ENCODE assay signal across 8 mouse cellular contexts in genomic region chr15:81845724-81846123, GRCm38 (mm10). TPM values are rescaled to one million over a fixed set of nuclear protein-coding genes. Genes with fewer than 3 reads are reported as not detected.
A peak's percentile ranks its signal among the peaks of the same experiment; 100 is the strongest.
DNase-seq lines count a peak whose midpoint lies in the region; ATAC-seq and TF ChIP-seq lines count a peak whose summit lies in the region.

No protein-coding gene starts in this region.

- no peak overlapping the region for H3K4me2 ChIP-seq in forebrain, embryonic 13.5 days

- peak; percentile 15; the same call in 1 of the 2 replicates for ATAC-seq in G1E (ENCODE audit: extremely low read depth, insufficient number of reproducible peaks, low FRiP score, poor library complexity, severe bottlenecking)
- ATAC-seq in forebrain, embryonic 13.5 days: no peak

- DNase-seq in 416B (ENCODE audit: low read depth) (peak; percentile 82), G1E (ENCODE audit: low spot score) (no peak)
- DNase-seq in heart, adult 8-10 months (ENCODE audit: low spot score): peak; percentile 75
- peak; percentile 80 to 92 for DNase-seq in kidney, postnatal 36 days
- DNase-seq in urinary bladder, postnatal 36 days (ENCODE audit: low spot score in 2 of 2): peak; percentile 56 to 78
- no peak for DNase-seq in midbrain, embryonic 10.5 days (ENCODE audit: low spot score)
- no peak for DNase-seq in layer of hippocampus, adult 8-10 months (ENCODE audit: low spot score in 2 of 2)

- WGBS in midbrain, embryonic 10.5 days: 43% methylated on average over 4 of the region's 4 CpGs
- 41% methylated on average over 4 of the region's 4 CpGs for WGBS in forebrain, embryonic 13.5 days

- H3K4me1 ChIP-seq in G1E (ENCODE audit: insufficient read depth, low read depth, low read length): peaks cover 25% of the 10 kb centered on the region
- 0 out of 2 replicates have a peak, but pooled peaks cover 7% of the 10 kb centered on the region for H3K4me1 ChIP-seq in midbrain, embryonic 10.5 days
- H3K4me1 ChIP-seq in forebrain, embryonic 13.5 days: no peaks in the 10 kb centered on the region

- TF ChIP-seq CTCF in G1E (IDR thresholded peaks at IDR 0.05; ENCODE audit: low read depth, low read length): no peak

- H3K27me3 ChIP-seq in G1E (ENCODE audit: insufficient read depth, low read length): peaks cover 13% of the 10 kb centered on the region
- no peaks in the 10 kb centered on the region for H3K27me3 ChIP-seq in midbrain, embryonic 10.5 days (ENCODE audit: low read depth, poor library complexity, severe bottlenecking)
- no peaks in the 10 kb centered on the region for H3K27me3 ChIP-seq in forebrain, embryonic 13.5 days

- H3K9me3 ChIP-seq in G1E (replicated peaks): no peaks in the 10 kb centered on the region
- no peaks in the 10 kb centered on the region for H3K9me3 ChIP-seq in midbrain, embryonic 10.5 days (replicated peaks)
- H3K9me3 ChIP-seq in forebrain, embryonic 13.5 days (replicated peaks): no peaks in the 10 kb centered on the region

- H3K36me3 ChIP-seq in G1E (replicated peaks): peaks cover 48% of the 10 kb centered on the region
- peaks cover 36% of the 10 kb centered on the region for H3K36me3 ChIP-seq in midbrain, embryonic 10.5 days
- H3K36me3 ChIP-seq in forebrain, embryonic 13.5 days (ENCODE audit: poor library complexity, severe bottlenecking): peaks cover 37% of the 10 kb centered on the region

- no peak overlapping the region for H3K27ac ChIP-seq in midbrain, embryonic 10.5 days (replicated peaks)
- H3K27ac ChIP-seq in forebrain, embryonic 13.5 days: no peak overlapping the region

- H3K9ac ChIP-seq in forebrain, embryonic 13.5 days: no peak overlapping the region

- no peak overlapping the region for H3K4me3 ChIP-seq in G1E (ENCODE audit: low read depth, low read length)
- H3K4me3 ChIP-seq in midbrain, embryonic 10.5 days: no peak overlapping the region
- no peak overlapping the region for H3K4me3 ChIP-seq in forebrain, embryonic 13.5 days

RNA-seq across cellular contexts. Expression of gene Tob2, which starts 12.9 kb away (rescaled TPM):
- total RNA-seq in G1E (2014; fragmentation: Nextera tagmentation) (30.4 and 32.3 TPM in 2 replicates), G1E (2017) (8.5 and 9.9 TPM in 2 replicates)
- 35.4 and 37.5 TPM in 2 replicates for polyA plus RNA-seq in G1E (2012)
- 100 to 1,000 TPM in 1 of 4 experiments, 10 to 100 TPM in 3; 50.6 to 129 (median 74.7) TPM for total RNA-seq in heart, adult 8-10 months (2022)
- polyA plus RNA-seq in midbrain, embryonic 10.5 days (2016; fragmentation: Nextera tagmentation; extraction: Ambion mirVana): 17.7 and 19.6 TPM in 2 replicates
- 19.1 and 21.7 TPM in 2 replicates for polyA plus RNA-seq in forebrain, embryonic 13.5 days (2015; fragmentation: Nextera tagmentation; extraction: Ambion mirVana)
- total RNA-seq in layer of hippocampus, adult 8-10 months (2022): 10 to 100 TPM; 24.8 to 39.6 (median 30.6) TPM

RNA-seq across cellular contexts. Expression of gene Phf5a, which starts 26.0 kb away (rescaled TPM):
- 79.6 and 81.9 TPM in 2 replicates for total RNA-seq in G1E (2014; fragmentation: Nextera tagmentation)
- 99.2 and 121 TPM in 2 replicates for total RNA-seq in G1E (2017)
- polyA plus RNA-seq in G1E (2012): 8.0 and 10.3 TPM in 2 replicates
- total RNA-seq in heart, adult 8-10 months (2022): 10 to 100 TPM; 31.9 to 39.3 (median 33.9) TPM
- 224 and 252 TPM in 2 replicates for polyA plus RNA-seq in midbrain, embryonic 10.5 days (2016; fragmentation: Nextera tagmentation; extraction: Ambion mirVana)
- 159 and 177 TPM in 2 replicates for polyA plus RNA-seq in forebrain, embryonic 13.5 days (2015; fragmentation: Nextera tagmentation; extraction: Ambion mirVana)
- 10 to 100 TPM; 35.7 to 44.3 (median 36.7) TPM for total RNA-seq in layer of hippocampus, adult 8-10 months (2022)

RNA-seq across cellular contexts. Expression of gene Aco2, which starts 26.4 kb away (rescaled TPM):
- total RNA-seq in G1E (2014; fragmentation: Nextera tagmentation) (152 and 177 TPM in 2 replicates), G1E (2017) (124 and 140 TPM in 2 replicates)
- polyA plus RNA-seq in G1E (2012): 142 TPM in 2 replicates
- total RNA-seq in heart, adult 8-10 months (2022): 1,000 to 10,000 TPM; 2,119 to 2,448 (median 2,260) TPM
- polyA plus RNA-seq in midbrain, embryonic 10.5 days (2016; fragmentation: Nextera tagmentation; extraction: Ambion mirVana): 152 and 163 TPM in 2 replicates
- 202 and 211 TPM in 2 replicates for polyA plus RNA-seq in forebrain, embryonic 13.5 days (2015; fragmentation: Nextera tagmentation; extraction: Ambion mirVana)
- total RNA-seq in layer of hippocampus, adult 8-10 months (2022): 100 to 1,000 TPM; 456 to 502 (median 473) TPM

RNA-seq across cellular contexts. Expression of gene Tef, which starts 43.5 kb away (rescaled TPM):
- 23.2 and 28.1 TPM in 2 replicates for total RNA-seq in G1E (2014; fragmentation: Nextera tagmentation)
- 61.5 and 61.7 TPM in 2 replicates for total RNA-seq in G1E (2017)
- 69.5 and 75.8 TPM in 2 replicates for polyA plus RNA-seq in G1E (2012)
- 100 to 1,000 TPM; 125 to 157 (median 155) TPM for total RNA-seq in heart, adult 8-10 months (2022)
- 15.7 and 19.0 TPM in 2 replicates for polyA plus RNA-seq in midbrain, embryonic 10.5 days (2016; fragmentation: Nextera tagmentation; extraction: Ambion mirVana)
- 24.2 and 24.9 TPM in 2 replicates for polyA plus RNA-seq in forebrain, embryonic 13.5 days (2015; fragmentation: Nextera tagmentation; extraction: Ambion mirVana)
- 100 to 1,000 TPM; 227 to 350 (median 284) TPM for total RNA-seq in layer of hippocampus, adult 8-10 months (2022)

Comparison
In these comparisons a context has a peak if more than half of its experiments do, and no peak if none do; other contexts are left out.
1. DNase-seq: peak in 416B (single experiment), heart, adult 8-10 months (single experiment), kidney, postnatal 36 days (2 of 2) and urinary bladder, postnatal 36 days (2 of 2); none in G1E (single experiment), midbrain, embryonic 10.5 days (single experiment) and layer of hippocampus, adult 8-10 months (0 of 2).
2. RNA of gene Aco2, which starts 26.4 kb away (total RNA-seq): 2,119 to 2,448 TPM in heart, adult 8-10 months; 456 to 502 TPM in layer of hippocampus, adult 8-10 months and 124 to 177 TPM in G1E; every median in the first group is over 4 times any median in the second.